Mouse (Mus musculus) hindbrain, embryonic 14.5 days (tissue): ENCODE measurements around the gene Tril. TPM values are rescaled to one million over a fixed set of nuclear protein-coding genes. Genes with fewer than 3 reads are reported as not detected.

ENCODE experiments used
- ATAC-seq: fragments of 200-750 bp; cut with Nextera tagmentation; 2 replicates; pipeline ENCODE4 v1.8.0; 2017; ENCODE audit warnings: moderate number of reproducible peaks, mild to moderate bottlenecking, moderate TSS enrichment, moderate library complexity; ENCODE audit not compliant: low FRiP score
- DNase-seq: peaks from one replicate; pipeline ENCODE4 v3.0.0-alpha.2; 2015; ENCODE audit warnings: low spot score
- H3K27ac ChIP-seq: fragments of 300-500 bp; sonication (generic); 2 replicates; pipeline ENCODE4 v1.5.1; 2014; ENCODE audit warnings: mild to moderate bottlenecking, moderate library complexity
- H3K27me3 ChIP-seq: fragments of 300-500 bp; sonication (generic); 2 replicates; pipeline ENCODE4 v1.6.1; 2014; ENCODE audit warnings: mild to moderate bottlenecking, low read length, mixed read lengths; ENCODE audit not compliant: control insufficient read depth, insufficient read depth
- H3K36me3 ChIP-seq: fragments of 300-500 bp; sonication (generic); replicated peaks from 2 replicates; pipeline ENCODE4 v1.6.1; 2014; ENCODE audit not compliant: control insufficient read depth, insufficient read depth
- H3K4me1 ChIP-seq: fragments of 300-500 bp; sonication (generic); replicated peaks from 2 replicates; pipeline ENCODE4 v1.6.1; 2014; ENCODE audit warnings: antibody characterized with exemption, low read length, mixed read lengths; ENCODE audit not compliant: control insufficient read depth, insufficient read depth
- H3K4me2 ChIP-seq: fragments of 300-500 bp; sonication (generic); replicated peaks from 2 replicates; pipeline ENCODE4 v1.6.1; 2014; ENCODE audit warnings: mild to moderate bottlenecking, moderate library complexity
- H3K4me3 ChIP-seq: fragments of 300-500 bp; sonication (generic); replicated peaks from 2 replicates; pipeline ENCODE4 v1.5.1; 2014; ENCODE audit warnings: mild to moderate bottlenecking, low read length
- H3K9ac ChIP-seq: fragments of 300-500 bp; sonication (generic); 2 replicates; pipeline ENCODE4 v1.6.1; 2014
- H3K9me3 ChIP-seq: fragments of 300-500 bp; sonication (generic); 2 replicates; pipeline ENCODE4 v1.6.1; 2016; ENCODE audit warnings: low read length; ENCODE audit not compliant: control insufficient read depth
- WGBS: fragments of 180-500 bp; shearing (Covaris S2); extraction: QIAGEN DNeasy Blood & Tissue Kit; methylation state at CpG from one replicate; pipeline ENCODE4 v1.1.7; 2014; 5-methylcytosine and 5-hydroxymethylcytosine counted together
- polyA plus RNA-seq: library from polyadenylated mRNA; unstranded; fragments of >200 nt; fragmentation: Nextera tagmentation; extraction: Ambion mirVana; gene quantifications from 2 replicates; pipeline ENCODE4 v1.2.1, GENCODE M21; 2014

Tril gene
- polyA plus RNA-seq, 1 experiment from 2014 or later, result 14.3 TPM

DNA sequence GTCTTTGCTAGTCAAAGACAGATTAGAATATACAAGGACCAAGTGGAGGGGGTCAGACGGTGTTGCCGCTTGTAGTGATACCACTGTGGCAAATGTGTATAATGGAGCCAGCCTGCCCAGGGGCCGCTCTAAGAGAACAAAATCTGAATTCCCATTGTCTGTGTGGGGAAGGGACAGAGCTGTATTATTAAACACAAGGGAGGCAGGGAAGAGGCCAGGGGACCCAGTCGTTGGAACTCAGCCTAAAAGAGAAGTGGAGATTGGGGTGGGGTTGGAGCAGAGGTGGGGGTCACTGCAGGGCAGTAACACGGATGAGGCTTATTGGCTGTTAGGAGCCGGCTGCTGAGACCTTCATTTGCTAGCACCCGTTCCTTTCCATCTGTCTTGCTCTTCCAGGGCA, 41.1 kb downstream of the Tril start:
- Histone ChIP-seq H3K9me3 (no peaks in the 10 kb centered on the region), H3K4me1 (no peaks in the 10 kb centered on the region), H3K9ac (no peak overlapping the region), H3K4me2 (no peak overlapping the region), H3K27me3 (no peaks in the 10 kb centered on the region), H3K4me3 (no peak overlapping the region), H3K27ac (no peak overlapping the region), H3K36me3 (no peaks in the 10 kb centered on the region)
- DNase-seq (no peak), ATAC-seq (no peak)
- 39% methylated on average over 7 of the region's 7 CpGs for WGBS

DNA sequence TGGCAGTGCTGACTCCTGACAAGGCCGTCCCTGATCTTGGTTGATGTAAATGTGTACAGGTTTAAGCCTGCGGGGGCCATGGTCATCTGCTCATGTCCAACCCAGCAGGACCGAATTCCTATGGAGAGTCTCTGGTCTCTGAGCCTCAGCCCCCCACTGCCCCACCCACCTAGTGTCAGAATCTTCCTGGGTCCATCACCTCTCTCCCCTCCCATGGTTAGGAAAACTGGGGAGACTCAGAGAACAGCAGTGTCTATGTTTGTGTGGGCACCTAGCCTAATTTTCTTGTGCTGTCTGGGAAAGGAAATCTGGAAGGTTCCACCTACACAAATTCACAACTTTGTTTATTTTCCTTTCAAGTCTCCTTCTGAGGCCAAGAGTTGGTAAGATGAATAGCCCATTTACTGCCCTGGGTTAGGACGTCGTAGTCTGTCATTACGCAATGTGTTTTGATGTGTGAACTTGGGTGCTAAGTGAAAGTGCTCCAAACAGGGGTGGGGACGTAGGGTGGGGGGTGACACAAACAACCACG, 42.1 kb downstream of the Tril start:
- H3K27me3 ChIP-seq, result no peaks in the 10 kb centered on the region
- no peak for DNase-seq
- no peaks in the 10 kb centered on the region for H3K9me3 ChIP-seq
- no peaks in the 10 kb centered on the region for H3K36me3 ChIP-seq
- WGBS, result 81% methylated on average over 8 of the region's 8 CpGs
- H3K4me3 ChIP-seq, result no peak overlapping the region
- ATAC-seq, result no peak
- H3K9ac ChIP-seq, result no peak overlapping the region
- no peak overlapping the region for H3K27ac ChIP-seq
- no peak overlapping the region for H3K4me2 ChIP-seq
- no peaks in the 10 kb centered on the region for H3K4me1 ChIP-seq

DNA sequence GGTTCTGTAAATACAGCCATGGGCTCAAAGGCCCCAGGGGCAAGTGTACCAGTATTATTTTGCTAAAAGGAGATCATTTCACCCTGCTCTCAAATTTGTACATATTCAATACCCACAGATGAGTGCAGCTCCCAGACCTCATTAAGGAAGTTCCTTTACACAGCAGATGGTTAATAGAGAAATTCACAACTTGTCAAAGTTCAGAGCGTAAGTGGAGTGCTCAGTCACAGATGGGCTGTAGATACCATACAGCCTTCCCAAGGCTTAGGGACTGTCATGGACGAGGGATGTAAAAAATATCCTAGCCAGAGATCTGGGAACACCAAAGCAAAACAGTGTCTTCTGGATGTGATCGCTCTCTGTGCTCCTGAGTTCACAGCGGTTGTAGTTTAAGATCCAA, 52.4 kb downstream of the Tril start:
- Histone ChIP-seq H3K4me1 (no peaks in the 10 kb centered on the region), H3K9me3 (no peaks in the 10 kb centered on the region), H3K27ac (no peak overlapping the region), H3K36me3 (no peaks in the 10 kb centered on the region), H3K9ac (no peak overlapping the region), H3K4me2 (no peak overlapping the region), H3K27me3 (no peaks in the 10 kb centered on the region), H3K4me3 (no peak overlapping the region)
- 97% methylated on average over 4 of the region's 4 CpGs for WGBS
- DNase-seq, result no peak
- ATAC-seq, result no peak

GRCm38 (mm10) chr6:53766243-53766915, 54.3 kb downstream of the Tril start:
- no peak overlapping the region for H3K4me3 ChIP-seq
- no peaks in the 10 kb centered on the region for H3K4me1 ChIP-seq
- DNase-seq (no peak), ATAC-seq (no peak)
- 80% methylated on average over 10 of the region's 10 CpGs for WGBS
- H3K4me2 ChIP-seq, result no peak overlapping the region
- no peaks in the 10 kb centered on the region for H3K27me3 ChIP-seq
- no peak overlapping the region for H3K27ac ChIP-seq
- H3K9ac ChIP-seq, result no peak overlapping the region
- no peaks in the 10 kb centered on the region for H3K36me3 ChIP-seq
- no peaks in the 10 kb centered on the region for H3K9me3 ChIP-seq

GRCm38 (mm10) chr6:53765731-53766130, 54.9 kb downstream of the Tril start:
- Histone ChIP-seq H3K4me1 (peaks cover 6% of the 10 kb centered on the region), H3K9ac (no peak overlapping the region), H3K36me3 (no peaks in the 10 kb centered on the region), H3K27me3 (no peaks in the 10 kb centered on the region), H3K27ac (no peak overlapping the region), H3K9me3 (no peaks in the 10 kb centered on the region), H3K4me3 (no peak overlapping the region), H3K4me2 (no peak overlapping the region)
- ATAC-seq, result no peak
- no peak for DNase-seq
- 81% methylated on average over 8 of the region's 8 CpGs for WGBS

Other genes starting within 250 kb of the Tril start
- gene Cpvl, start 157.8 kb upstream of the Tril start, polyA plus RNA-seq, result not detected in 2 replicates
- gene Chn2, start 218.7 kb upstream of the Tril start, polyA plus RNA-seq, result 28.3 and 43.9 TPM in 2 replicates